Mouse (Mus musculus) embryonic facial prominence, embryonic 14.5 days (tissue): ENCODE measurements around the gene Cacna2d3. TPM values are rescaled to one million over a fixed set of nuclear protein-coding genes. Genes with fewer than 3 reads are reported as not detected.

ENCODE experiments used
- ATAC-seq: fragments of 200-750 bp; cut with Nextera tagmentation; 2 replicates; pipeline ENCODE4 v1.8.0; 2017; ENCODE audit warnings: low read depth, moderate number of reproducible peaks, moderate TSS enrichment
- DNase-seq: peaks from one replicate; pipeline ENCODE4 v3.0.0-alpha.2; 2015; ENCODE audit warnings: low spot score
- H3K27ac ChIP-seq: fragments of 300-500 bp; sonication (generic); replicated peaks from 2 replicates; pipeline ENCODE4 v1.5.1; 2014; ENCODE audit warnings: low read depth, mild to moderate bottlenecking, low read length, moderate library complexity
- H3K27me3 ChIP-seq: fragments of 300-500 bp; sonication (generic); replicated peaks from 2 replicates; pipeline ENCODE4 v1.6.1; 2014; ENCODE audit warnings: low read length; ENCODE audit not compliant: control insufficient read depth, insufficient read depth
- H3K36me3 ChIP-seq: fragments of 300-500 bp; sonication (generic); 2 replicates; pipeline ENCODE4 v1.6.1; 2014; ENCODE audit warnings: low read length, mixed read lengths; ENCODE audit not compliant: control insufficient read depth, insufficient read depth
- H3K4me1 ChIP-seq: fragments of 300-500 bp; sonication (generic); 2 replicates; pipeline ENCODE4 v1.6.1; 2014; ENCODE audit warnings: antibody characterized with exemption, low read length; ENCODE audit not compliant: control insufficient read depth, insufficient read depth
- H3K4me2 ChIP-seq: fragments of 300-500 bp; sonication (generic); 2 replicates; pipeline ENCODE4 v1.6.1; 2014; ENCODE audit warnings: low read depth, mild to moderate bottlenecking, low read length, moderate library complexity, mixed read lengths
- H3K4me3 ChIP-seq: fragments of 300-500 bp; sonication (generic); 2 replicates; pipeline ENCODE4 v1.5.1; 2014; ENCODE audit warnings: low read depth, mild to moderate bottlenecking, low read length
- H3K9ac ChIP-seq: fragments of 300-500 bp; sonication (generic); 2 replicates; pipeline ENCODE4 v1.6.1; 2014; ENCODE audit warnings: low read depth, mild to moderate bottlenecking, low read length, moderate library complexity, mixed read lengths
- H3K9me3 ChIP-seq: fragments of 300-500 bp; sonication (generic); 2 replicates; pipeline ENCODE4 v1.6.1; 2016; ENCODE audit warnings: low read length; ENCODE audit not compliant: control insufficient read depth
- WGBS: fragments of 180-500 bp; shearing (Covaris S2); extraction: QIAGEN DNeasy Blood & Tissue Kit; methylation state at CpG from one replicate; pipeline ENCODE4 v1.1.7; 2014; 5-methylcytosine and 5-hydroxymethylcytosine counted together
- polyA plus RNA-seq: library from polyadenylated mRNA; unstranded; fragments of >200 nt; fragmentation: Nextera tagmentation; extraction: Ambion mirVana; gene quantifications from 2 replicates; pipeline ENCODE4 v1.2.1, GENCODE M21; 2014

Gene Cacna2d3
- polyA plus RNA-seq, 1 experiment from 2014 or later = 16.4 TPM

- peaks cover 12% of the 10 kb centered on the region for H3K4me1 ChIP-seq
- H3K27ac ChIP-seq = no peak overlapping the region
- no peak overlapping the region for H3K4me3 ChIP-seq
- H3K4me2 ChIP-seq = no peak overlapping the region
- ATAC-seq (no peak), DNase-seq (no peak)
- H3K9me3 ChIP-seq = no peaks in the 10 kb centered on the region
- 63% methylated on average over 2 of the region's 2 CpGs for WGBS
- H3K9ac ChIP-seq = no peak overlapping the region
- H3K27me3 ChIP-seq = no peaks in the 10 kb centered on the region
- no peaks in the 10 kb centered on the region for H3K36me3 ChIP-seq
These were observed 737.4 kb downstream of the Cacna2d3 start for GRCm38 (mm10) chr14:28984276-28984675.

GRCm38 (mm10) chr14:28980482-28980881, 741.2 kb downstream of the Cacna2d3 start:
- no peak overlapping the region for H3K4me2 ChIP-seq
- no peak overlapping the region for H3K4me3 ChIP-seq
- H3K9me3 ChIP-seq = no peaks in the 10 kb centered on the region
- peaks cover 5% of the 10 kb centered on the region; the same call in 1 of the 2 replicates for H3K4me1 ChIP-seq
- 33% methylated on average over 3 of the region's 3 CpGs for WGBS
- H3K27ac ChIP-seq = no peak overlapping the region
- no peaks in the 10 kb centered on the region for H3K27me3 ChIP-seq
- DNase-seq (no peak), ATAC-seq (no peak)
- H3K36me3 ChIP-seq = no peaks in the 10 kb centered on the region
- H3K9ac ChIP-seq = no peak overlapping the region

- DNase-seq (no peak), ATAC-seq (no peak)
- no peaks in the 10 kb centered on the region for H3K27me3 ChIP-seq
- no peaks in the 10 kb centered on the region for H3K9me3 ChIP-seq
- H3K9ac ChIP-seq = no peak overlapping the region
- H3K36me3 ChIP-seq = no peaks in the 10 kb centered on the region
- 80% methylated on average over 2 of the region's 2 CpGs for WGBS
- no peak overlapping the region for H3K27ac ChIP-seq
- H3K4me1 ChIP-seq = peaks cover 5% of the 10 kb centered on the region; the same call in 1 of the 2 replicates
- no peak overlapping the region for H3K4me2 ChIP-seq
- H3K4me3 ChIP-seq = no peak overlapping the region
These were observed 742.4 kb downstream of the Cacna2d3 start for GRCm38 (mm10) chr14:28979230-28979629.

- ATAC-seq (no peak), DNase-seq (peak; percentile 26)
- no peaks in the 10 kb centered on the region for H3K36me3 ChIP-seq
- H3K4me2 ChIP-seq = no peak overlapping the region; the same call in 1 of the 2 replicates
- no peak overlapping the region for H3K9ac ChIP-seq
- peaks cover 8% of the 10 kb centered on the region; the same call in 1 of the 2 replicates for H3K4me1 ChIP-seq
- H3K27me3 ChIP-seq = no peaks in the 10 kb centered on the region
- no peak overlapping the region for H3K4me3 ChIP-seq
- 30% methylated on average over 5 of the region's 5 CpGs for WGBS
- H3K9me3 ChIP-seq = no peaks in the 10 kb centered on the region
- H3K27ac ChIP-seq = no peak overlapping the region
These were observed 749.0 kb downstream of the Cacna2d3 start for GRCm38 (mm10) chr14:28972620-28973019.

GRCm38 (mm10) chr14:28969247-28969646, 752.4 kb downstream of the Cacna2d3 start:
- 75% methylated on average over 4 of the region's 4 CpGs for WGBS
- Histone ChIP-seq H3K9ac (no peak overlapping the region), H3K36me3 (no peaks in the 10 kb centered on the region), H3K4me2 (no peak overlapping the region), H3K27ac (no peak overlapping the region), H3K4me1 (peaks cover 8% of the 10 kb centered on the region; the same call in 1 of the 2 replicates), H3K9me3 (no peaks in the 10 kb centered on the region), H3K27me3 (no peaks in the 10 kb centered on the region), H3K4me3 (no peak overlapping the region)
- peak; percentile 24 for DNase-seq
- ATAC-seq = no peak

- Histone ChIP-seq H3K4me3 (no peak overlapping the region), H3K9ac (no peak overlapping the region), H3K9me3 (no peaks in the 10 kb centered on the region), H3K4me1 (no peaks in the 10 kb centered on the region), H3K27me3 (no peaks in the 10 kb centered on the region), H3K4me2 (no peak overlapping the region), H3K27ac (no peak overlapping the region), H3K36me3 (no peaks in the 10 kb centered on the region)
- DNase-seq (no peak), ATAC-seq (no peak)
These were observed 754.8 kb downstream of the Cacna2d3 start for GRCm38 (mm10) chr14:28966881-28967280.

GRCm38 (mm10) chr14:28961379-28961778, 760.3 kb downstream of the Cacna2d3 start:
- Histone ChIP-seq H3K4me1 (peaks cover 8% of the 10 kb centered on the region), H3K4me3 (no peak overlapping the region), H3K27ac (no peak overlapping the region), H3K9me3 (no peaks in the 10 kb centered on the region), H3K4me2 (no peak overlapping the region), H3K36me3 (no peaks in the 10 kb centered on the region), H3K9ac (no peak overlapping the region), H3K27me3 (no peaks in the 10 kb centered on the region)
- peak; percentile 16 for DNase-seq
- 63% methylated on average over 5 of the region's 5 CpGs for WGBS
- ATAC-seq = no peak

- Histone ChIP-seq H3K4me3 (no peak overlapping the region), H3K27ac (no peak overlapping the region), H3K9ac (no peak overlapping the region), H3K27me3 (no peaks in the 10 kb centered on the region), H3K4me1 (peaks cover 21% of the 10 kb centered on the region), H3K9me3 (no peaks in the 10 kb centered on the region), H3K36me3 (no peaks in the 10 kb centered on the region), H3K4me2 (no peak overlapping the region)
- WGBS = 24% methylated on average over 3 of the region's 3 CpGs
- DNase-seq = peak; percentile 36
- 0 out of 2 replicates have a peak, but pooled peaks have one; percentile 24 for ATAC-seq
These were observed 762.6 kb downstream of the Cacna2d3 start for GRCm38 (mm10) chr14:28959042-28959441.
